Mouse (Mus musculus): ENCODE measurements around the gene Ints6.

Gene Ints6

DNA sequence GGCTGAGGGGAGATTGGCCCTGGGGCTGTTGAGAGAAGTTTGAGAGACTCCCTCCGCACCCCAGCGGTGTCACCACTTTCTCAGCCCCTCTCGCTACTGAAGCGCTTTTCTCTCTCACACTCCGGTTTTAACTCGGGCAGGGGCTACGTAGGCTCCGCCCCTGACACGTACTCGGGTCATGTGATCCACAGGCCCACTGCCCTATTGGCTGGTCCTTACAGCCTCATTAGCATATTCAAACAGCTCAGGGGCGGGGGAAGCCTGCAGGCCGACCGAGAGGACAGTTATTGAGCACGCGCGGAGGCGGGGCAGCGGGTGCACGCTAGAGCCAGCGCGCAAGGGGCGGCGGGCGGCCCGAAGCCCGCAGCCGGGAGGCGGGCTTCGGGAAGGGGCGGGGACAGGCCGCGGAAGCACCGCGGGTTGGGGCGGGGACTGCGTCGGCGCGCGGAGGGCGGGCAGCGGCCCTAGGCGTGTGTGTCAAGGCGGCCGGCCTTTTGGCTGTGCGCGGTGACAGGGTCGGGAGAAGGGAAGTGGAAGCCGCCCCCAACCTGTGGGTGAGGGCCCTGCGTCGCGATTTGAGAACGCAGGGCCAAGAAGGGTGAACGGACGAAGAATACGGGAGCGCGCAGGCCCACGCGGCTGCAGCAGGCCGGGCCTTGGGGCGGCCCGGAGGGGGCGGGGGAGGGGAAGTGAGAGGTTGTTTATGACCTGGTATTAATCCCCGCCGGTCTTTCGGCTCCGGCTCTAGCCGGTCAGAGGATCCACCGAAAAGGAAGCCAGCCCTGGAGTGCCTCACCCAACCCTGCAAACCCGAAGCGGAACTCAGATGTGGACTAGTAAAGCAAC is at the start of gene Ints6:
Ints6 (minus strand) TSS at position 134 of the 846 bp plus-strand sequence.
- peak; percentile 98 for DNase-seq

DNA sequence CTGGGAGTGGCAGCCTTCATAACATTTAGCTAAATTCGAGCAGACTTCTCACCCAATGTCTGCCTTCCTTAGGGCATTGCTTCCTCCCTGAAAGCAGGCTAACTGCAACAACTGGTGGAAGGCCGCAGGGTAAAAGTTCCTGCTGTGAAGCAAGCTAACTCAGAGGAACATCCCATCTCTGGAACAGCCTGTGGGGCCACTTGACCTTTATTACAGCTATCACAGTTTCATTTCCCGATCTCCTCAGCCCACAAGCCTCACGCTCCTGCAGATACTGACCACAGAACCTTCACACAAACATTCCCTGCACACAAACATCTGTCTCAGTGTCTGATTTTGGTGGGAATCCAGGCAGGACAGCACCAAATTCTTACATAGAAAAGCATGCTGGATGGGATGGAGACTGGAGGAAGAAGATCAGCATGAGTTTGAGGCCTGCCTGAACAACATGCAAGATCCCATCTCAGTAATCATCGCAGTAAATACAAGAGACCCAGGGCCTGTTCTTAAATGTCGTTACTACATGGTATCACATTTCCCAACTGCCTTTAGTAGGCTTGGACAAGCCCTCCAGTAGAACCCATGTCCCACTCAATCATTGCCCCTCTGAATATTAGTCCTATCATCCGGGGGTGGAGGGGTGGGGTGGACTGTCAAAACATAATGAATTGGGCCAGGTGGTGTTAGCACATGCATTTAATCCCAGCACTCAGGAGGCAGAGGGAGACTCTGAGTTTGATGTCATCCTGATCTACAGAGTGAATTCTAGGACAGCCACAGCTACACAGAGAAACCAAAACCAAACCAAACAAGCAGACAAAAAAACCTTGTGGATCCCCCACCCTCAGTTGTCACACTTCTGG is 47.9 kb upstream of the Ints6 start:
- no peak for DNase-seq

DNA sequence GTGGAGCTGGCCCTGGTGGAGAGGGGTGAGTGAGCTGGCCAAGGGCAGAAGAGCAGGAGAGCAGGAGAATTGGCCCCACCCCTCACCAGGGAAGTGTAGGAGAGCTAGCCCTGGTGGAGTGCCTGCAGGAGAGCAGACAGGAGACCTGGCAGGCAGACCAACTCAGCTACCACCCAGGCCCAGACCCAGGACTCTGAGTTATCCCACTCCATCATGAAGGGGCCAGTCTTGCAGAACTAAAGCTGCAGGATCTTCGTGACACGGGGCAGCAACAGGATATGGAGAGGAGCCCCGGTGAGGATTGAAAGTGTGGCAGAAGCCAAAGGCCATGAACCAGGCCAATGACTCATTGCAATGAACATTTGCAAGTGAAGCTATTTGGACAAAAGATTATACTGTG is 46.0 kb upstream of the Ints6 start:
- DNase-seq, result no peak

DNA sequence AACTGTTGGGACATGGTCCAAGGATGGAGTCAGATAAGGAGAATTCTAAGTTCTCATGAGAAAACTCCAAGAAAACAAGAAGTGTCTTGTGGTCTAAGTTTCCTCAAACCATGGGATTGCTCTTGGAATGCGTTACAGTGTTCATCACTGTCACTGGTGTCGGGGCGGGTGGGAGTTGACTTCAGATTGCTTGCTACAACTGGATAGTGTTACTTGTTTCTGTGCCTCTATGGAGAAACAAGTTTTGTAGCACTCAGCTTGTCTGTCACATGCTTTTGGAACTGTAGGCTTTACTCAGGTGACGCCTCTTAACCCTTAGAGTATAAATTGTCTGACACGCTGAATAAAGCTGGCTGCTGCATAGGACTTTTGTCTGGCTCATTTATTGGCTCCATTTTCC is 42.2 kb upstream of the Ints6 start:
- DNase-seq, result no peak

DNA sequence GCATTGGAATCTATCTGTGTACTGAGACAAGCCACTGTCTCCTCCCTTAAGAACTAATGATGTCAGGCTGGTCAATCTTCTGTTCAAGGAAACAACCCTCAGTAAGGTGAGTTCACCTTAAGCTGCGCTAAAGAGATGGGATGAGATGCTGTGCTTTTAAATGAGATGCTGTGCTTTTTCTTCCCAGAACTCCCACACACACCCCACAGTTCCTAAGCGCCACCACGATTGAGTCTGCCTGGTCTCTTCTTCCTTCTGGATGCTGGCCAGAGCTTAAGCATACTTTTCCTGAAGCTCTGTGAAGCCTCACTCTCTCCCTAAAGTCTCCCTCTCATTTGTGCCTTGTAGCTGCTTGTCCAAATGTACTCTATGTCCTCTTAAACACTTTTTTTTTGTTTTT is 39.8 kb upstream of the Ints6 start:
- peak; percentile 16 for DNase-seq

DNA sequence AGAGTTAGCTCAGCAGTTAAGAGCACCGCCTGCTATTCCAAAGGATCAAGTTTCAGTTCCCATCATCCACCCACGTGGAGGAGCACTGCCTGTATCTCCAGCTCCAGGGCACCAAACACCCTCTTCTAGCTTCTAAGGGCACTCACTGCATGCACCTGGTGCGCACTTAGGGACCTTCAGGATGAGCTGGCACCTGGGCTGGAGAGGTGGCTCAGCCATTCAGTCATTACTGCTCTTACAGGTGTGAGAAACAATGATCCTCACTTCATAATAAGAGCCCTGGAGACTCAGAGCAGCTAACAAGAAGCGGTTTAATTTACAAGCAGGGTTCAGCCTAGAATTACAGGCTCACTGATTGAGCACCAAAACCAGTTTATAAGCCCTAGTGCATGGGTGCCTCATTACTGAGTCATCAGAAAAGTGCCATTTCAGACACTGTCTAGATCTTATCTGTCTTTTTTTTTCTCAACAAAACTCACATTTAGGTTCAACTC is 37.7 kb upstream of the Ints6 start:
- DNase-seq, result no peak

DNA sequence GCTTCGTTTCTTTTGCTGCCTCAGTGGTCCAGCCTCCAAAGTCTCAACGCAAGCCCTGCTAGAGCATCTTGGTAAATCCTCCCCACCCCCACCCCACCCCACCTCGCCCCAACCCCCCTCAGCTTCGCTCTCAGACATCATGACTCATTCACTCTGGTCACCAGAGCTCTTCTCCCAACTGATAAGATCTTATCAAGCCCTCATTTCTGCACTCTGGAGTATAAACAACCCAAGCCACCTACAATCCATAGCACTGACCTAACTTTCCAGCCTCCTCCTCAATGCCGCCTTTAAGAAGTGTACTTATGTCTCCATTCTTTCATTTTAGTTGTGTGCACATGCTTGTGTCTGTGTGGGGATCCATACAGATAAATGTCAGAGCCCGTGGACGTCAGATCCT is 34.8 kb upstream of the Ints6 start:
- no peak for DNase-seq

DNA sequence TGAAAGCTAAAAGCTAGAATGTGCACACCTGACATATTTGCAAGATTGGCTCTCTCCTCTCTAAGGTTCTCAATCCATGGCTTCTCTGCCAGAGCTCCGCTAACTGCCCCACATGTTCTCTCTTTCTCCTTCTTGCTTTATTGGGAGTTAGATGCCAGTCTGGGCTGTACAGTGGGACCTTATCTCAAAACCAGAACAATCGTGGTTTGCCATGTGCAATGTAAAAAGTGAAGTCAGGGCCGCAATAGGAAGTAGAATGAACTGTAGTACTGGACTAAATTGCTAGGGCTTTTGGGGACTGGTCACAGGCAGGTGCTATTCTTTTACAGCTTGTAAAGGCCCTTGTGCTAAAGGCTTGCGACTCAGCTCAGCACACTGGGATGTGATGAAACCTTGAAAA is 28.3 kb upstream of the Ints6 start:
- DNase-seq, result no peak

DNA sequence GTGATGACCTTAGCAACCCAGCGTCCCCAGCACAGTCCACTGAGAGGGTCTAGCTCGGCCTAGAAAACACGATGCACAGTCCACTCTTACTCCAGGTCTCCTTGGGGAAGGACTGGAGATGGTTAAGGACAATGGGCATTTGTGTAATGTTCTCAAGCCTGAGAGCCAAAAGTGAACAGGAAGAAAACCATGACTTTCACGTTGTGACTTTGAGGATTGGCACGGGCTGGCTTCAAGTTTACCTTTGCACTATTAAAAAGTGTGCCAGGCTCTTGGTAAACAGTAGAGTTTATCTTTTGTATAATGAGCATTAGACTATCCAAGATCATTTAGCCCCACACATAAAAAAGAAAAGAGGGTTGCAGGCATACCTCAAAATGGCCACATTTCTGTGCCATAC is 22.0 kb upstream of the Ints6 start:
- no peak for DNase-seq

DNA sequence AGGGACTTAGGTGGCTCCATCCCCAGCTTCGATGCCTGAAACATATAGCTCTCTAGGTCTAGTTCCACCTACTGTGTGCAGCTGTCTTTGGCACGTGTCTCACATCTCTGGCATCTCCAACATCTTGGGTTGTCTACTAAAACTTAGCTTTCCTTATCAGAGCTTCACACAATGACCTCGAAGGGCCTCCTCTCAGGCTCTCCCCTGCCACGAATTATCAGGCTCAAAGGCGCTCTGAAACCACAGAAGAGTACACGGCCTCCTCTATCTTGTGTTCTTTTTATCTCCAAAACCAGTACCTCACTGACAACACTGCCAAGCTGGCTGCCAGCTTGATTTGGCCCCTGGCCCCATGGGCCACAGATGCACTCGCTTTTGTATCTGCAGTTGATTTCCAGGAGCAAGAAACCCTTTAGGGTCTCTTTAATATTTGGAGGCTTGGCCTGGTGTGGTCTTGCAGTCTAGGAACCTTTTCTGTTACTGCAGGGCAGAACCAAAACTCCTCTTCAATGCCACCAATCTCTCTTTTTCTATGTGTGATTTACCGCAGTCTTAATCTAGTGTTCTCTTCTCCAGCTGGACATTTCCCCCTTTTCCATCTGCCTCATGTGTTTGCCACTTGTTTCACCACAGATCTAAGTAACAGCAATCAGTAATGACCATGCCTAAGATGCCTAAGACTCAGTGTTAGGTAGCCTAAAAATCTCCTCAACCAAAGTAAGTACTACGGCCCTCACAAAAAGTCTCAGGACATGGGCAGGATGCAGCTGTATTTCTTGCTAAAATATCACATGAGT is 19.7 kb upstream of the Ints6 start:
- DNase-seq, result no peak

DNA sequence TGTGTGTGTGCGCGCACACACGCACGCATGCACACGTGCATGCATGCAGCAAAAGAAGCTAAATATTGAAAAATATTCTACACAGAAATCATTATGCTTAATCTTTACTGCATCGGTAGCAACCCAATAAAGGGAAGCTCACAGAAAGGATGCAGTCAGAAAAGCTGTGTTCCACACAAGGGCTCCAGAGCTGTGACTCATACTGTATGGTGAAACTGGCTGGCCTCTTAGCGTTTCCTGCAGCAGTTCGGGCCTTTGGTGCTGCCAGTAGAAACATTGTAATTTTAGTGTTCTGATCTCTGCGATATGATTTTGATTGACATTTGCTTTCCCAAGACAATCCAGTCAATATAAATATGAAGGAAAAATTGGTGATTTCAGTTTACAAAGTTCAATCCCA is 17.1 kb upstream of the Ints6 start:
- no peak for DNase-seq

DNA sequence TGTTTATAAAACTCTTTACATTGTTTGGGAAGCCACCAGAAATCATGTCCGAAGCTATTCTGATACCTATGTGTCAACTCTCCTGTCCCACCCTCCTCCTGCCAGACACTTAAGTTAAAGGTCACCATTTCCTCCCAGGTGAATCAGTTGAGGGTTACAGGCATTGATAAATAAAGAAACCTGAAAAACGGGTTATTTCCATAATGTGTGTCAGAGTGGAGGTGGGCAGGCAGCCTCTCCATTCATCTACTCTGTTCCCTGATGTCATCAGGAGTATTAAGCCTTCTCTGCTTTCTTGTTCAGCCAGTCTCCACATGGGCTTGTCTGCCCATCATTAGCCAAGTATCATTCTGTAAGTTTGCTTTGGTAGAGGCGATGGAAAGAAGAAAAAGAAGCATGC is 14.1 kb upstream of the Ints6 start:
- no peak for DNase-seq

DNA sequence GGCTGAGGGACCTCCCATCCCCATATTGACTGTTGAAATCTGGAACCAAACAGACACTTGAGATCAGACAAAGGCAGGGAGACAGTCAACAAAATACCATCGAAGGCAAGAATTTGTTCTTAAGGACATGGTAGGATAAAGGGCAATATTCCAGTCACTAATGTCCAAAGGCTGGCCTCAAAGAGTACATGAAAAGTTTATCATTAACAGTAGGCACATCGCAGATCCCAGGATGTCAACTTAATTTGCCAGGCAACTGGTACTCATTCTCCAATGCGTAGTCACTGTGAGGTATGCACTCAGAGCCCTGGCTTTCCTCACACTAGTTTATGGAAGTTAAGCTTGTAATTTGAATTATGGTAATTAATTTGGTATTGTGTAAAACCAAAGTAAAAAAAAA is 13.3 kb upstream of the Ints6 start:
- no peak for DNase-seq

DNA sequence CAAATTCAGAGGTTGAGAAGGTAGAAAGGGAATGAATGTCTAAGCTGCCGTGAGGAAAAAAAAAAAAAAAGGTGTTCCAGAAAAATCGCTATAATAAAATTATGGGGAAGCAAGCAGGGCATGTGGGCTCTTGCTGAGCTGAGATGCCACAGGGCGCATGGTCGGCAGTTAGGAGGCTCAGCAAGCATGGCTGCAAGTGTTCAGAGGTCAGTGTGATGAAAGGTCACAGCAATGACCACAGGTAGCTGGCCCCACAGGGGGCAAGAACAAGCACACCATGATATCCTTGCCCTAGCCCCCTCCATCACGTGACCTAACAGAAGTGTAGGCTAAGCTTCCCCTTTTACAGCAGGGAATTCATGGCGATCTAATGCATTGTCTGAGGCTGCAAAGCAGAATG is 12.8 kb upstream of the Ints6 start:
- no peak for DNase-seq

DNA sequence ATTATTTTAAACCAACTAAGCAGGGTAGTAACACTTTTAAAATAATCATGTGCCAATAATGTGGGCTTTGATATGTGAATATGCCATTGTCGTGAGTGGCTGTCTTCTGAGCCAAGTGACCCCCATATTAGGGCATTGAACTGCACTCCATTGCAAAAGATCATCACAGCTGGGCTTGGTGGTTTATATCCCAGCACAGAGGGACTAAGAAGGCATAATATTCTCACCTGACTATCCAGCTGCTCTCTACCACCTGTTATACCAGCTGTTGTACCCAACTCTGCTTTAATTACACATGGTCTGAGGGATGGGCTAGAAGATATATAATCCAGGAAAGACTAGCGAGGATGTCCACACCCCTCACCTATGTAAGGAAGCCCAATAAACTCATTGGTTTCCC is 4.4 kb upstream of the Ints6 start:
- DNase-seq, result no peak

DNA sequence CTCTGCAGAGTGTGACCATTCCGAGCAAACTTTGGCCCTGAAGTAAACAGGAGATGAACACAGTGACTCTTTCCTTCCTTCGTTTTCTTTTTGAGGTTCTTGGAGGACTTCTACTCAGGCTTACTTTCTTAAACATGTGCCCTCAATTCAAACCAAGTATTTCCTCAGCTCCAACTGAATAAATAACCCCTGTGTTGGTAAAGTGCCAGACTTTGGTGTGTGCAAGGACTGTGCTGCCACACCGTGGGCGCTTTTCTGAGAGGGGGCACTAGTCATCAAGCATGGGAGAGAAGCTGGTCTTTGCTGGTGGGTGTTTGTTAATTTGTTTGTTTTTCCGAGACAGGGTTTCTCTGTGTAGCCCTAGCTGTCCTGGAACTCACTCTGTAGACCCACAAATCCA is 3.4 kb upstream of the Ints6 start:
- no peak for DNase-seq

DNA sequence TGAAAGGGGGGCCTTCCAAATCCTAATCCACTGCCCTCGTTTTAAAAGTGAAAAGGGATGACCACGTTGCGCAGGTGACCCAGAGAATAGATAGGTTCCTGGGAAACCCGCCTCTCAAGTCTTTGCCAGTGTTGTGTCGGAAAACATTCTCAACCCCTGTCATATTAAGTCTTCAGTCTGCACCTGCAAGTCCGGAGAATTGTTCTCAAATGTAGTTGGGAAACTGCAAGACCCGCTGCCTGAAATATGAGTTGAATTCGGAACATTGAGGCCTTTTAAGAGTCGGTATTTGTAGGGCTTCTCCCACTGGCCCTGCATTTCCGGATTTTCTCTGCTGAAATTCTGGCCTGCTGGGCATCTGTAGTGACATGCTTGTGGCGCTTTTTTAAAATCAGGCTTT is 974 bp upstream of the Ints6 start:
- no peak for DNase-seq

DNA sequence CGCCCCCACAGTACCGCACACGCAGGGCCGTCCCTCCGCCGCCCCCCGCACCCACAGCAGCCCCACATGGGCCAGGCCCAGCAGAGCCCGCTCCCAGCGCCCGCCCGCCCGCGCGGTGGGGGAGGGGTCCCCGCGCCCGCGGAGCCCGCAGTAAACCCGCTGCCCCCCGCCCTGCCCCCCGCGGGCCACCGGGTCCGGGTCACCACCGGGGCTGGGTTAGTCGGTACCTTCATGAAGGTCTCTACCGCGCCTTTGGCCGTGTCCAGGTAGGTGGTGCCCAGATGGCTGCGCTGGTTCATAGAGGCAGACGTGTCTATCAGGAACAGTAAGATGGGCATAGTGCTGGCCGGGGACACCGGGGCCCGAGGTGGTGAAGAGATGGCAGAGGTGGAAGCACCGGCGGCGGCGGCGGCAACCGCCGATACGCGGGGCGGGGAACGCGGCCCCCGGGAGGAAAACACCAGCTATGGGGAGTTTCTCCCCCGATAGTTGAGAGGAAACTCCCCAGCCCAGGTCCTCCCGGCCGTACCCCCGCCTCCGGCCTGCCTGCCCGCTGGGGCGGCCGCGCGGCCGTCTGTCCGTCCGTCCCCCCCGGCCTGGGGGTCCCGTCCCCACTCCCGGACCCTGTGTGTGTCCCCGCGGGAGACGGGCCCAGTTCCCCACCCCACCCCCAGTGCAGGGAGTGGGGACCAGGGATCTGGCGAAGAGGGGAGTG is 491 bp downstream of the Ints6 start:
- peak; percentile 57 for DNase-seq

DNA sequence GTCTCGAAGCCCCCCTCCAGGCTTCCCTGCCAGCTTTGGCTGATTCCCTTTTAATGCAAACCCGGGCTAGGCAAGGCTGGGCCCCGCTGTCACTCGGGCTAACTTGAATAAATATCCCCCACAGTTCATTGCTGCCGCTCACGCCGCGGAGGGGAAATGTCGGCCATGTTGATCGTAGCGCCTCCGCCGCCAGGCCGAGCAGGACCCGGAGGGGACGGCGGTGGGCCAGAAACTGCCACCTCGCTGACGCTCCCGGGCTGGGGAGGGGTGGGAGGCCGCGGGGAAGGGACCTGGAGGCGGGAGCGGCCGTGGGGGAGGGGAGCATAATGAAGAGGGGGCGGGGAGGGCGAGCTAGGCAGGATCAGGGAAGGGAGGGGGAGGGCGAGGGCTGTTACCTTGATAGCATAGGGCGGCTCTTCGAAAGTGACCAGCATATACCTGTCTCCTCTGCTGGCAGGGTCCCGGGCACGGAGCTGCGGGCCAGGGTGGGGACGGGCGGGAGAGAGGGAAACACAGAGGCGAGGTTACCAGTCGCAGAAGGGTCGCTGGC is 1.1 kb downstream of the Ints6 start:
- peak; percentile 64 for DNase-seq

DNA sequence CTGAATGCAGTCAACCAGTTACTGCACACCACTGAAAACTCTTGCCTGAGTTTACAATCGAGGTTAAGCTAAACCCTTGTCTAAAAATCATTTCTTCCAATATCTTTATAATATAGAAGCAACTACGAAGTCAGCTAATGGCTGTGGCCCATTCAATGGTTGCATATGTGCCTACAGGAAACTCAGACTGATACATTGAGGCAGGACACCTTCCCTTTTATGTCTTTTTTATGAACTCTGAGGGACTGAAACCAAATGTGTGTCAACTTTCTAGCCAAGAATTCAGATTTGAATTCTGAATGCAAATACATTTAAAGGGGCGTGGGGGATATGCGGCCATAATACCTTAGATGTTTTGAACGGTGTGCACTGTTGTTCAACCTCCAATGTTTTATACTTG is 2.3 kb downstream of the Ints6 start:
- DNase-seq, result no peak

DNA sequence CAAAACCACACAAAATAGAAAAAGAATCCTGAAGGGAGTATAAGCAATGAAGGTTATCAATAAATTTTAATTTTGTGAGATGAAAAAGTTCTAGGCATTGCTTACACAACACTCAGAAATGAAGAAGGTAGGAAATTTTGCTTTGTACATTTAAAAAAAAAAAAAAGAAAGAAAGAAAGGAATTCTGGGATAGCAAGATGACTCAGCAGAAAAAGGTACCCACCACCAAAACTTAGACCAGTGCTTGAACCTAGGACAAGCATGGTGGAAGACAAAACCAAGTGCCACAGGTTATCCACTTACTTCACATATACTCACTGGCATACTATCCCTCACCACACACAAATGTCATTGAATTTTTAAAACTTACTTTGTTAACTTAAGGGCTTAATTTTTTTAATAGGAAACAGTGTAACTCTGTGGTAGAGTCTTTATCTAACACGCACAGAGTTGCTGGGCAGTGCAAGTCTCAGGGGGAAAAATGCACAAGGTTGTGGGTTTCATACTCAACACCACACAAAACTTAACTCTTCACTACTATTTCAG is 5.8 kb downstream of the Ints6 start:
- DNase-seq, result no peak

DNA sequence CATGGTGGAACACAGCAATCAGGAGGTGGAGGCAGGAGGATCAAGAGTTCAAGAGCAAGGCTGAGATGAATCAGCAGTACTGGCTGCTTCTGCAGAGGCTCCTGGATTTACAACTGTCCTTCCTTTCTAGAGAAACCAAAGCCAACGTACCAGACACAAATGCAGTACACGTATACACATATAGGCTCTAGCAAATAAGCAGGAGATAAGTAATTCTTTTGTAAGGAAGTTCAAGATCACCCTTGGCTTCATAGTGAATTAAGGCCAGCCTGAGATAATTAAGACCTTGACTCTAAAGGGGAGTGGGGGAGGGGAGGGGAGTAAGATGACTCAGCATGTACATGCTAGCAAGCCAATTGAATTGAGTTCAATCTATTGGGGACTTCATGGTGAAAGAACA is 9.5 kb downstream of the Ints6 start:
- DNase-seq, result no peak
